Mouse (Mus musculus) liver, adult 2 months (tissue): ENCODE measurements around the gene Zbtb41.

ENCODE experiments used
- CTCF ChIP-seq: fragments of 200-500 bp; IDR thresholded peaks from 2 replicates; pipeline ENCODE4 v1.5.1; 2011; ENCODE audit warnings: low read depth, low read length, control low read depth
- POLR2A ChIP-seq: fragments of 200-500 bp; IDR thresholded peaks from 2 replicates; pipeline ENCODE4 v1.6.1; 2011; ENCODE audit warnings: low read length, control low read depth; ENCODE audit not compliant: insufficient read depth; ENCODE audit errors: extremely low read depth

DNA sequence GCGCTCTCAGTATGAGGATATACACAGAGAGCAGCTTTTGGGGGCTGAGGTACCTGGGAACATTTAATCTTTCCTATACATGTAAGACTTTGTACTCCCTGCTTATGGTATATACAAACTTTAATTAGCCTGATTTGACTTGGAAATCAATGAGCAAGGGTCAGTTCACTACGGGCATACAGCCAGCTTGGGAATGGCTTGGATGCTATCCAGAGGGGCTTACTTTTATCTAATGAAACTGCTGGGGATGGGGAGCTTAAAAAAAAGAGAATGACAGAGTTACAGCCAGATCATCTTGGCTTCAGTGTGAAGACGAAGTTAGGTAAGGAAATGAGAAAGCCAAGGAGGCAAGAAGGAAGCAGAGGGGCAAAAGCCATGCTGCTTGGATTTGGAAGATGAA lies 2.9 kb downstream of the Zbtb41 start:
- TF ChIP-seq POLR2A (no peak), CTCF (no peak)
